Mouse (Mus musculus) midbrain, embryonic 10.5 days (tissue): ENCODE data around the gene Olfr1132. TPM values are rescaled to one million over a fixed set of nuclear protein-coding genes. Genes with fewer than 3 reads are reported as not detected.
"Not testable (repeated sequence)": the region's sequence is repeated elsewhere in the genome, so short reads cannot be mapped to it uniquely, and the experiment has no call there.

ENCODE experiments used
- DNase-seq: peaks from one replicate; pipeline ENCODE4 v3.0.0-alpha.2; 2017; ENCODE audit warnings: low spot score
- H3K27ac ChIP-seq: fragments of 300-500 bp; sonication (generic); replicated peaks from 2 replicates; pipeline ENCODE4 v1.5.1; 2016; ENCODE audit warnings: mild to moderate bottlenecking
- H3K27me3 ChIP-seq: fragments of 300-500 bp; sonication (generic); 2 replicates; pipeline ENCODE4 v1.6.1; 2016; ENCODE audit warnings: low read depth, mild to moderate bottlenecking; ENCODE audit not compliant: poor library complexity, severe bottlenecking
- H3K36me3 ChIP-seq: fragments of 300-500 bp; sonication (generic); 2 replicates; pipeline ENCODE4 v1.6.1; 2016; ENCODE audit warnings: mild to moderate bottlenecking, moderate library complexity
- H3K4me1 ChIP-seq: fragments of 300-500 bp; sonication (generic); 2 replicates; pipeline ENCODE4 v1.6.1; 2016
- H3K4me3 ChIP-seq: fragments of 300-500 bp; sonication (generic); 2 replicates; pipeline ENCODE4 v1.5.1; 2016; ENCODE audit warnings: mild to moderate bottlenecking, moderate library complexity
- H3K9me3 ChIP-seq: fragments of 300-500 bp; sonication (generic); replicated peaks from 2 replicates; pipeline ENCODE4 v1.6.1; 2016; ENCODE audit warnings: mild to moderate bottlenecking
- WGBS: fragments of 180-500 bp; shearing (Covaris S2); methylation state at CpG from one replicate; pipeline ENCODE4 v1.1.7; 2016; 5-methylcytosine and 5-hydroxymethylcytosine counted together
- polyA plus RNA-seq: library from polyadenylated mRNA; unstranded; fragments of >200 nt; fragmentation: Nextera tagmentation; extraction: Ambion mirVana; gene quantifications from 2 replicates; pipeline ENCODE4 v1.2.1, GENCODE M21; 2016

The Olfr1132 gene
- not detected in 2 replicates for polyA plus RNA-seq

DNA sequence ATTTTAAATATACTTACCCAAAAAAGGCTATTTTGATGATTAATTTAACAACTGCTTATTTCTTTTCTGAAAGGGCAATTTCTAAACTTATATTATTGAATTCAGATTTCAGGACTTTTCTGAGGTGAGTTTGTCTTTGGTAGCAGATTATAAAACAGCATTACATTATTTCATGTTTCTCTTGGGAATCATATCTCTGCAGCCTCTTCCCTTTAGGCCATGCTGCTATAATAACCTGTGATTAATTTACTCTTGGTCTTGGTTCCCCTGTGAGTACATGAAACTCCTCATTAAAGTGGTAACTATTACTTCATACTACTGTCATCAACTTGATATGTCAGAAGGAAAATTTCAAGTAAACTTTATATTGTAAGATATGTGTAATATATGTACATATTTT lies at the start of gene Olfr1132:
TSS of gene Olfr1132 (minus strand) at position 101 of the 400 bp plus-strand sequence.
- H3K27ac ChIP-seq, result no peak within 1 kb of the TSS
- H3K36me3 ChIP-seq, result no peaks in the 10 kb centered on the region
- no peaks in the 10 kb centered on the region for H3K4me1 ChIP-seq
- H3K9me3 ChIP-seq, result no peaks in the 10 kb centered on the region
- no peak within 1 kb of the TSS for H3K4me3 ChIP-seq
- DNase-seq, result no peak
- no peaks in the 10 kb centered on the region for H3K27me3 ChIP-seq

DNA sequence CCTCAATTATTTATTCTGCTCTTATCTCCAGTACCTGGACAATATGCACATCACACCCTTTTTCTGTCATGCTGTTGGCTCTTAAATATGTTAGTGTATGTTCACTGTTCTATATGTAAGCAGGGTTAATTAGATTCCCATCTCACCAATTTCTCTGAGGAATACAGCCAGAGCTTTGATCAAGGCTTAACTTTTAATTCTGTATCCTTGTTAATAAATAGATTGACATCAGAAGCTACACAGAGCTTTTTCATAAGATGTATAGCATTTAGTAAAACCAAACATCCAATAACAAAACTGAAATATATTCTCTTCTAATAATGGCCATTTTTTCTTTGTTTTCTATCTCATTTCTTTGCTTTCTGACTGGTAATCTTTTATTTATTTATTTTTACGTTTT lies 36.2 kb upstream of the Olfr1132 start, which contains the start of gene Olfr1135:
TSS of gene Olfr1135 (minus strand) at position 101 of the 400 bp plus-strand sequence.
- H3K36me3 ChIP-seq, result no peaks in the 10 kb centered on the region
- DNase-seq, result no peak
- no peaks in the 10 kb centered on the region for H3K9me3 ChIP-seq
- H3K4me3 ChIP-seq, result no peak within 1 kb of the TSS
- H3K27me3 ChIP-seq, result no peaks in the 10 kb centered on the region
- H3K27ac ChIP-seq, result no peak within 1 kb of the TSS
- 19% methylated on average over 1 of the region's 1 CpGs for WGBS
- no peaks in the 10 kb centered on the region for H3K4me1 ChIP-seq

DNA sequence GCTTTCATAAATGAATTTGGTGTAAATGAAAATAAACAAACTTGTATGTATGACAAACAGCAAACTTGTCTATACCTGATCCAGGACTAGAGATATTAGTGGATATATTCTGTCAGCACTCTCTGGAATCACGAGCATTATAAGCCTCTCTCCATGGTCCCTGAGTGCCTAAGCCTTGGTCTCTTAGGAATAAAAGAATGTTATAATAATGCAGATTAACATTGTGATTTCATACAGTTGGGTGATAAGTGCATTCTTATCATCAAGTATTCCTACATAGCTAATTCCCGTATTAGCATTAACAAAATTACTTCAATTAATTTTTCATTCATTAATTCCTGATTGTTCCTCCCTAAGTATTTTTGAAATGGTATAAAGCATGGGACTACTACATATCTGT lies 21.0 kb upstream of the Olfr1132 start, which contains the start of gene Olfr1134:
TSS of gene Olfr1134 (minus strand) at position 101 of the 400 bp plus-strand sequence.
- 93% methylated on average over 2 of the region's 2 CpGs for WGBS
- Histone ChIP-seq H3K27me3 (no peaks in the 10 kb centered on the region), H3K9me3 (no peaks in the 10 kb centered on the region), H3K36me3 (no peaks in the 10 kb centered on the region), H3K4me3 (no peak within 1 kb of the TSS), H3K4me1 (no peaks in the 10 kb centered on the region), H3K27ac (no peak within 1 kb of the TSS)
- no peak for DNase-seq

DNA sequence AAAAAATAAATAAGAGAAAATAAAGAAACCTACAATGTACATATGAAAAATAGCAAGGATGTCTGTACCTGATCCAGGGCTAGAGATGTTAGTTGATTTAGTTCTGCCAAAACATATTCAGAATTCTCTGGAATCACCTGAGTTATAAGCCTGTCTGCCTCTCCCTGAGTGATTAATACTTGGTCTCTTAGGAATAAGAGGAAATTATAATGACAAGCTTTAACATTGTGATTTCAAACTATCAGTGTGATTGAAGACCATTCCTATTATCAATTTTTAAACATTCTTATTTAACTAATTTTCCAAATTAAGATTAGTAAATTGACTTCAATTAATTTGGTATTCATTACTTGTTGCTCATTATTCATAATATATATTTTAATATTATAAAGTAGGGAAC lies 9.9 kb upstream of the Olfr1132 start, which contains the start of gene Olfr1133:
TSS of gene Olfr1133 (minus strand) at position 101 of the 400 bp plus-strand sequence.
- Histone ChIP-seq H3K4me1 (no peaks in the 10 kb centered on the region), H3K36me3 (no peaks in the 10 kb centered on the region), H3K9me3 (no peaks in the 10 kb centered on the region), H3K27ac (no peak within 1 kb of the TSS), H3K27me3 (no peaks in the 10 kb centered on the region), H3K4me3 (no peak within 1 kb of the TSS)
- no peak for DNase-seq

DNA sequence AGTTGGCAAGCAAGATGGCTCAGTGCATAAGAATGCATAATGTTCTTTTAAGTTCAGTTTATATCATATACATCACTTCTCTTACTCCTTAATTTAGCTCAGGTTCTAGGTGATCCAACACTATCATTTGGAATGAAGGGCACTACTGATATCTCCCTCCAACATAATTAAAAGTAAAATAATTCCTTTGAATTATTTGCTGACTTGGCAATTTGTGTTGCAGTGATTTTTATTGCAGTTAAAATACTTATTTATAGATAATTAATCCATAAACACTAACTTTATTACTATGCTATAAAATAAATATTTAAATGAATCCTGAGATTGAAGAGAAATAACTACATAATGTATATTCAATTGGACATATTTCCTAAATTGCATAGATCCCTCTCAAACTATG lies 5.1 kb upstream of the Olfr1132 start:
- Histone ChIP-seq H3K27ac (no peak overlapping the region), H3K36me3 (no peaks in the 10 kb centered on the region), H3K4me3 (no peak overlapping the region), H3K4me1 (no peaks in the 10 kb centered on the region), H3K27me3 (no peaks in the 10 kb centered on the region), H3K9me3 (no peaks in the 10 kb centered on the region)
- no peak for DNase-seq

DNA sequence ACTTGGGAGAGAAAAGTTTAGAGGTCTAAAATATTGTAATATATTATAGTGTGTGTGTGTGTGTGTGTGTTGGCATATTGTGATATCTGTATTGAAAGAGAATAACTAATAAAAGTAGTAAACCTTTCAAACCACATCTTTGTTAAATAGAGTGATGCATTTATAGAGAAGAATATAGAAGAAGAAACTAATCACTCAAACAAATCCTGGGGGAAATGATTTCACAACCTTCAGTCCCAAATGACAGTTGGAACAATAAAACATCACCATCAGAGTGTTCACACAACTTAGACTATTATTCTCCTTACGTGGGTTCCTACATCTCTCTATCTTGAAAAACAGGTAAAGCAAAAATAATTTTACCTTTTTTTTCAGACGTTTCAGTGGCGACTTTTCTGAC lies 10.5 kb downstream of the Olfr1132 start, which contains the start of gene Olfr1131:
TSS of gene Olfr1131 (plus strand) at position 301 of the 400 bp plus-strand sequence.
- WGBS, result 72% methylated on average over 3 of the region's 3 CpGs
- Histone ChIP-seq H3K27ac (no peak within 1 kb of the TSS), H3K36me3 (no peaks in the 10 kb centered on the region), H3K9me3 (no peaks in the 10 kb centered on the region), H3K4me3 (no peak within 1 kb of the TSS), H3K27me3 (no peaks in the 10 kb centered on the region), H3K4me1 (no peaks in the 10 kb centered on the region)
- DNase-seq, result no peak

DNA sequence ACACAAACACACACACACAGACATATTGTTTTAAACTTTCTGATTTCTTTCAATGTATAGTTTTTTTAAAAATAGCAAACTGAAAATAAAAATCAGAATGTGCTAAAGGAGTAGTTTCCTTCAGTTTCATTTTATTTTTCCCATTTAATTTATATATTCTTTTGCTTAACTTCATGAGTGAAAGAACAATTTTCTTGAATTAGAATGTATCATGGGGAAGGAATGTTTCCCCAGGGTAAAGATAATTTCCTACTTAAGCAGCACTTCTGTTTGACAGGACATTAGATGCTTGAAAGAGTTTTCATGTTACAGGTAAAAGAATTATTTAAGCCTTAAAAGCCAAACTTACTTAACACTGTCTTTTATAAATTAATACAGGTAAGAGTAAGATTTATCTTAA lies 31.4 kb downstream of the Olfr1132 start, which contains the start of gene Olfr1130:
TSS of gene Olfr1130 (plus strand) at position 301 of the 400 bp plus-strand sequence.
- not testable (repeated sequence) for DNase-seq, H3K4me3 ChIP-seq, H3K27me3 ChIP-seq, H3K27ac ChIP-seq, H3K36me3 ChIP-seq, H3K9me3 ChIP-seq, H3K4me1 ChIP-seq

Other genes starting within 250 kb of the Olfr1132 start
- not detected in 2 replicates for gene Olfr1123, start 220.9 kb downstream of the Olfr1132 start, polyA plus RNA-seq
- 0.06 and 0.07 TPM in 2 replicates for gene Olfr1124, start 207.3 kb downstream of the Olfr1132 start, polyA plus RNA-seq
- not detected in 2 replicates for gene Olfr1126, start 183.6 kb downstream of the Olfr1132 start, polyA plus RNA-seq
- not detected in 2 replicates for gene Pramel7, start 140.4 kb downstream of the Olfr1132 start, polyA plus RNA-seq
- gene Pramel6, start 131.0 kb downstream of the Olfr1132 start, polyA plus RNA-seq, result not detected in 2 replicates
- not detected in 2 replicates for gene Olfr153, start 105.7 kb downstream of the Olfr1132 start, polyA plus RNA-seq
- gene Olfr1128, start 92.0 kb downstream of the Olfr1132 start, polyA plus RNA-seq, result not detected in 2 replicates
- not detected in 2 replicates for gene Olfr1129, start 63.6 kb downstream of the Olfr1132 start, polyA plus RNA-seq
- gene Olfr1130, start 31.3 kb downstream of the Olfr1132 start, polyA plus RNA-seq, result not detected in 2 replicates
- gene Olfr1131, start 10.4 kb downstream of the Olfr1132 start, polyA plus RNA-seq, result not detected in 2 replicates
- gene Olfr1133, start 9.8 kb upstream of the Olfr1132 start, polyA plus RNA-seq, result not detected in 2 replicates
- not detected in 2 replicates for gene Olfr1134, start 20.9 kb upstream of the Olfr1132 start, polyA plus RNA-seq
- not detected in 2 replicates for gene Olfr1135, start 36.1 kb upstream of the Olfr1132 start, polyA plus RNA-seq
- gene Olfr1136, start 56.4 kb upstream of the Olfr1132 start, polyA plus RNA-seq, result not detected in 2 replicates
- not detected in 2 replicates for gene Olfr1137, start 75.6 kb upstream of the Olfr1132 start, polyA plus RNA-seq
- not detected in 2 replicates for gene Olfr1138, start 102.4 kb upstream of the Olfr1132 start, polyA plus RNA-seq
- not detected in 2 replicates for gene Olfr1140, start 106.2 kb upstream of the Olfr1132 start, polyA plus RNA-seq
- not detected in 2 replicates for gene Olfr1141, start 116.5 kb upstream of the Olfr1132 start, polyA plus RNA-seq
- gene Olfr152, start 141.9 kb upstream of the Olfr1132 start, polyA plus RNA-seq, result not detected in 2 replicates
- gene Olfr1143, start 163.1 kb upstream of the Olfr1132 start, polyA plus RNA-seq, result not detected in 2 replicates
- not detected in 2 replicates for gene Olfr1145, start 172.3 kb upstream of the Olfr1132 start, polyA plus RNA-seq
- not detected in 2 replicates for gene Olfr1148, start 193.0 kb upstream of the Olfr1132 start, polyA plus RNA-seq
- not detected in 2 replicates for gene Olfr1150-ps1, start 206.5 kb upstream of the Olfr1132 start, polyA plus RNA-seq
- not detected in 2 replicates for gene Olfr1151, start 218.3 kb upstream of the Olfr1132 start, polyA plus RNA-seq
- gene Olfr1152, start 229.0 kb upstream of the Olfr1132 start, polyA plus RNA-seq, result 0.01 and 0.02 TPM in 2 replicates